Mouse (Mus musculus): ENCODE measurements around the gene Scnn1b.

DNA sequence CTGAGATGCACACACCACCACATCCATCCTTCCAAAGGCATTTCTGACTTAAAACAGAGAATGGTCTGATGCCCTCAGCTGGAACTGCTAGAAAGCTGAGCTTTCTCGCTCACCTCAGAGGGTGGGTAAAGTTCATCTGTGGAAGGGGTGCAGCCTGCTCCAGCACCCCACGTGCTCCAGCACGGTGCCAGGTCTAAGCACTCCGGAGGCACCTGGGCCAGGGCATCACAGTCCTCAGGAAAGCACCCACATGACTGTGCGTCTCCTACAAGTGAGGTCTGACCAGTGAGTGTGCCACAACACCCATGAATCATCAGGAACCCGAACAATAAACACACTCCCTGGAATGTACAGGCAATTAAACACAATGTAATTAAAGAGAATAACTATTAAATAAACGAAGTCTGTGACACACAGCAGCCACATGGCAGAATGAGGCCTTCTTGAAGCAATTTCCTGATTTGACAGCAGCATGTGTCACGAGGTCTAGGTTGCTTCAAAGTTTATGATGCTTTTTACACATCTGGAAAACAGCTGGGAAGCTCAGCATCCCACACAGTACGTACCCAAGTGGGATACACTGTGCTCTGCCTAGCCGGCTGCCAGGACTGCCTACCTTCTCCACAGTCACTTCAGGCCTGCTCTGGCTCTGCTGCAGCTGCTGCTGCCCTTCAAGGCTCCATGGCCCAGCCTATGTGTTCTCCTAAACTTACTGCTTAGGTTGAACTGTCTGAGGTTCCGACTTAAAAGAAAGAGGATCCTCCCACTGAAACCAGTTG is 90.2 kb downstream of the Scnn1b start:
- TF ChIP-seq POLR2A (IDR thresholded peaks at IDR 0.05; ENCODE audit: borderline replicate concordance, extremely low read depth, insufficient read depth, insufficient read length, poor library complexity, severe bottlenecking) = no peak
- no peak for TF ChIP-seq CTCF (IDR thresholded peaks at IDR 0.05; ENCODE audit: borderline replicate concordance, extremely low read depth, insufficient read depth, insufficient read length)
